Comparison of ENCODE assay signal across 7 mouse cellular contexts in genomic region chr2:119971837-119972536, GRCm38 (mm10). TPM values are rescaled to one million over a fixed set of nuclear protein-coding genes. Genes with fewer than 3 reads are reported as not detected.
DNase-seq lines count a peak whose midpoint lies in the region; ATAC-seq lines count a peak whose summit lies in the region.

No protein-coding gene starts in this region.

- 4% methylated on average over 32 of the region's 32 CpGs for WGBS in embryonic facial prominence, embryonic 11.5 days
- 4% methylated on average over 32 of the region's 32 CpGs for WGBS in limb, embryonic 10.5 days
- 2% methylated on average over 32 of the region's 32 CpGs for WGBS in midbrain, embryonic 13.5 days

- no peaks in the 10 kb centered on the region for H3K27me3 ChIP-seq in embryonic facial prominence, embryonic 11.5 days (ENCODE audit: control insufficient read depth, insufficient read depth, low read length)
- H3K27me3 ChIP-seq in limb, embryonic 10.5 days (ENCODE audit: low read depth, poor library complexity, severe bottlenecking): no peaks in the 10 kb centered on the region
- no peaks in the 10 kb centered on the region for H3K27me3 ChIP-seq in midbrain, embryonic 13.5 days

- ATAC-seq in embryonic facial prominence, embryonic 11.5 days (replicated peaks; ENCODE audit: insufficient number of reproducible peaks, low FRiP score, low TSS enrichment, low read depth): peak; percentile 98
- peak; percentile 100 for ATAC-seq in granulocyte monocyte progenitor cell, adult 5-6 weeks (replicated peaks; ENCODE audit: poor library complexity, severe bottlenecking)
- ATAC-seq in midbrain, embryonic 13.5 days: peak; percentile 99

- H3K27ac ChIP-seq in embryonic facial prominence, embryonic 11.5 days (replicated peaks; ENCODE audit: low read depth, low read length): no peak overlapping the region
- H3K27ac ChIP-seq in limb, embryonic 10.5 days: peak overlapping the region; percentile 89
- peak overlapping the region; percentile 71 for H3K27ac ChIP-seq in midbrain, embryonic 13.5 days

- H3K36me3 ChIP-seq in embryonic facial prominence, embryonic 11.5 days (replicated peaks; ENCODE audit: control insufficient read depth, insufficient read depth, low read depth, low read length): no peaks in the 10 kb centered on the region
- no peaks in the 10 kb centered on the region for H3K36me3 ChIP-seq in limb, embryonic 10.5 days
- H3K36me3 ChIP-seq in midbrain, embryonic 13.5 days: peaks cover 3% of the 10 kb centered on the region; the same call in 1 of the 2 replicates

- peak overlapping the region; percentile 52 for H3K4me3 ChIP-seq in embryonic facial prominence, embryonic 11.5 days (ENCODE audit: low read depth, low read length)
- H3K4me3 ChIP-seq in limb, embryonic 10.5 days: peak overlapping the region; percentile 73
- H3K4me3 ChIP-seq in midbrain, embryonic 13.5 days (replicated peaks): peak overlapping the region; percentile 83

- peak; percentile 98 for DNase-seq in adrenal gland, postnatal 14 days
- DNase-seq in embryonic facial prominence, embryonic 11.5 days (ENCODE audit: low spot score): peak; percentile 98
- DNase-seq in kidney, adult 11 months: peak; percentile 95
- DNase-seq in limb, embryonic 10.5 days (ENCODE audit: low spot score): peak; percentile 96
- DNase-seq in spleen, adult 12 weeks (ENCODE audit: low spot score): peak; percentile 91

- peak overlapping the region; percentile 49 for H3K4me2 ChIP-seq in embryonic facial prominence, embryonic 11.5 days (ENCODE audit: low read depth, low read length)
- peak overlapping the region; percentile 71 for H3K4me2 ChIP-seq in midbrain, embryonic 13.5 days (replicated peaks)

- no peaks in the 10 kb centered on the region; the same call in 1 of the 2 replicates for H3K4me1 ChIP-seq in embryonic facial prominence, embryonic 11.5 days (ENCODE audit: control insufficient read depth, insufficient read depth, low read length)
- peaks cover 17% of the 10 kb centered on the region for H3K4me1 ChIP-seq in limb, embryonic 10.5 days
- peaks cover 30% of the 10 kb centered on the region for H3K4me1 ChIP-seq in midbrain, embryonic 13.5 days (replicated peaks)

- H3K9ac ChIP-seq in embryonic facial prominence, embryonic 11.5 days (replicated peaks; ENCODE audit: low read length): peak overlapping the region; percentile 59
- H3K9ac ChIP-seq in midbrain, embryonic 13.5 days (replicated peaks): peak overlapping the region; percentile 88

- H3K9me3 ChIP-seq in embryonic facial prominence, embryonic 11.5 days (replicated peaks; ENCODE audit: control insufficient read depth, low read length): no peaks in the 10 kb centered on the region
- no peaks in the 10 kb centered on the region for H3K9me3 ChIP-seq in limb, embryonic 10.5 days (replicated peaks)
- H3K9me3 ChIP-seq in midbrain, embryonic 13.5 days: no peaks in the 10 kb centered on the region

RNA-seq across cellular contexts. Expression of gene Mapkbp1, which starts 0.5 kb away (rescaled TPM):
- total RNA-seq in adrenal gland, postnatal 14 days (2021): 13.9 and 17.7 TPM in 2 replicates
- 1.6 and 2.5 TPM in 2 replicates for polyA plus RNA-seq in embryonic facial prominence, embryonic 11.5 days (2014; fragmentation: Nextera tagmentation; extraction: Ambion mirVana)
- 3.0 and 3.8 TPM in 2 replicates for total RNA-seq in granulocyte monocyte progenitor cell, adult 5-6 weeks (2014; fragmentation: Nextera tagmentation)
- total RNA-seq in granulocyte monocyte progenitor cell, adult 5-6 weeks (2017): 4.3 and 7.6 TPM in 2 replicates
- polyA plus RNA-seq in limb, embryonic 10.5 days (2016; fragmentation: Nextera tagmentation; extraction: Ambion mirVana): 2.8 and 4.5 TPM in 2 replicates
- polyA plus RNA-seq in midbrain, embryonic 13.5 days (2015; fragmentation: Nextera tagmentation; extraction: Ambion mirVana): 5.3 and 6.0 TPM in 2 replicates

RNA-seq across cellular contexts. Expression of gene Jmjd7, which starts 55.3 kb away (rescaled TPM):
- total RNA-seq in adrenal gland, postnatal 14 days (2021): 8.3 and 12.1 TPM in 2 replicates
- 15.4 and 18.4 TPM in 2 replicates for polyA plus RNA-seq in embryonic facial prominence, embryonic 11.5 days (2014; fragmentation: Nextera tagmentation; extraction: Ambion mirVana)
- 2.3 and 7.9 TPM in 2 replicates for total RNA-seq in granulocyte monocyte progenitor cell, adult 5-6 weeks (2014; fragmentation: Nextera tagmentation)
- 3.5 and 4.0 TPM in 2 replicates for total RNA-seq in granulocyte monocyte progenitor cell, adult 5-6 weeks (2017)
- polyA plus RNA-seq in limb, embryonic 10.5 days (2016; fragmentation: Nextera tagmentation; extraction: Ambion mirVana): 19.8 and 25.1 TPM in 2 replicates
- 26.0 and 26.5 TPM in 2 replicates for polyA plus RNA-seq in midbrain, embryonic 13.5 days (2015; fragmentation: Nextera tagmentation; extraction: Ambion mirVana)

RNA-seq across cellular contexts. Expression of gene Gm28042, which starts 55.3 kb away (rescaled TPM):
- total RNA-seq in adrenal gland, postnatal 14 days (2021): 0.85 and 1.2 TPM in 2 replicates
- 2.4 and 2.9 TPM in 2 replicates for polyA plus RNA-seq in embryonic facial prominence, embryonic 11.5 days (2014; fragmentation: Nextera tagmentation; extraction: Ambion mirVana)
- 1.0 and 1.5 TPM in 2 replicates for total RNA-seq in granulocyte monocyte progenitor cell, adult 5-6 weeks (2014; fragmentation: Nextera tagmentation)
- not detected in 2 replicates for total RNA-seq in granulocyte monocyte progenitor cell, adult 5-6 weeks (2017)
- polyA plus RNA-seq in limb, embryonic 10.5 days (2016; fragmentation: Nextera tagmentation; extraction: Ambion mirVana): 3.6 and 4.3 TPM in 2 replicates
- polyA plus RNA-seq in midbrain, embryonic 13.5 days (2015; fragmentation: Nextera tagmentation; extraction: Ambion mirVana): 5.7 and 5.8 TPM in 2 replicates
